Mouse (Mus musculus): Measurements from ENCODE around the gene Sap30bp.

The Sap30bp gene

GRCm38 (mm10) chr11:115904956-115905790, 27.9 kb upstream of the Sap30bp start:
- DNase-seq (ENCODE audit: low spot score) = peak; percentile 26

- DNase-seq (ENCODE audit: low spot score) = no peak
Observed at GRCm38 (mm10) chr11:115906116-115906515, 27.0 kb upstream of the Sap30bp start.

GRCm38 (mm10) chr11:115906521-115906920, 26.6 kb upstream of the Sap30bp start:
- DNase-seq (ENCODE audit: low spot score) = no peak

GRCm38 (mm10) chr11:115911134-115911561, 21.9 kb upstream of the Sap30bp start:
- no peak for DNase-seq (ENCODE audit: low spot score)

- no peak for DNase-seq (ENCODE audit: low spot score)
Observed at GRCm38 (mm10) chr11:115911632-115912376, 21.3 kb upstream of the Sap30bp start, which contains the start of gene Smim6. Smim6 (plus strand) TSS chr11:115912017.

- DNase-seq (ENCODE audit: low spot score) = no peak
Observed at GRCm38 (mm10) chr11:115916579-115916978, 16.5 kb upstream of the Sap30bp start.

GRCm38 (mm10) chr11:115918637-115919036, 14.4 kb upstream of the Sap30bp start:
- no peak for DNase-seq (ENCODE audit: low spot score)

GRCm38 (mm10) chr11:115919073-115919472, 14.0 kb upstream of the Sap30bp start:
- no peak for DNase-seq (ENCODE audit: low spot score)

GRCm38 (mm10) chr11:115920110-115920818, 12.8 kb upstream of the Sap30bp start:
- peak; percentile 73 for DNase-seq (ENCODE audit: low spot score)

- no peak for DNase-seq (ENCODE audit: low spot score)
Observed at GRCm38 (mm10) chr11:115921986-115922385, 11.1 kb upstream of the Sap30bp start.

- no peak for DNase-seq (ENCODE audit: low spot score)
Observed at GRCm38 (mm10) chr11:115929031-115929430, 4.1 kb upstream of the Sap30bp start.

GRCm38 (mm10) chr11:115929818-115930217, 3.3 kb upstream of the Sap30bp start:
- DNase-seq (ENCODE audit: low spot score) = no peak

GRCm38 (mm10) chr11:115931235-115931634, 1.8 kb upstream of the Sap30bp start:
- no peak for DNase-seq (ENCODE audit: low spot score)

GRCm38 (mm10) chr11:115933747-115934110, 647 bp downstream of the Sap30bp start:
- DNase-seq (ENCODE audit: low spot score) = no peak

GRCm38 (mm10) chr11:115939690-115940329, 6.7 kb downstream of the Sap30bp start:
- peak; percentile 85 for DNase-seq (ENCODE audit: low spot score)

- DNase-seq (ENCODE audit: low spot score) = no peak
Observed at GRCm38 (mm10) chr11:115941980-115942379, 8.9 kb downstream of the Sap30bp start.

- DNase-seq (ENCODE audit: low spot score) = no peak
Observed at GRCm38 (mm10) chr11:115945247-115945646, 12.2 kb downstream of the Sap30bp start.

- DNase-seq (ENCODE audit: low spot score) = no peak
Observed at GRCm38 (mm10) chr11:115946221-115946828, 13.2 kb downstream of the Sap30bp start.

GRCm38 (mm10) chr11:115948316-115948715, 15.2 kb downstream of the Sap30bp start:
- no peak for DNase-seq (ENCODE audit: low spot score)

GRCm38 (mm10) chr11:115950719-115951118, 17.6 kb downstream of the Sap30bp start:
- DNase-seq (ENCODE audit: low spot score) = no peak

GRCm38 (mm10) chr11:115954712-115955111, 21.6 kb downstream of the Sap30bp start:
- DNase-seq (ENCODE audit: low spot score) = no peak
